Mouse (Mus musculus): ENCODE results near the gene Lrrc25. TPM values are rescaled to one million over a fixed set of nuclear protein-coding genes. Genes with fewer than 3 reads are reported as not detected.

Lrrc25 gene
- polyA plus RNA-seq, 1 experiment from 2014 or later: 1.6 TPM

Other genes with a start within 250 kb of the Lrrc25 start
- 0.58 and 2.8 TPM in 2 replicates for gene Comp, start 242.6 kb upstream of the Lrrc25 start, polyA plus RNA-seq (2015; fragmentation: Nextera tagmentation; extraction: Ambion mirVana)
- gene Crtc1, start 176.6 kb upstream of the Lrrc25 start, polyA plus RNA-seq (2015; fragmentation: Nextera tagmentation; extraction: Ambion mirVana): 45.9 and 55.1 TPM in 2 replicates
- gene Klhl26, start 139.2 kb upstream of the Lrrc25 start, polyA plus RNA-seq (2015; fragmentation: Nextera tagmentation; extraction: Ambion mirVana): 36.1 and 37.5 TPM in 2 replicates
- gene Tmem59l, start 128.8 kb upstream of the Lrrc25 start, polyA plus RNA-seq (2015; fragmentation: Nextera tagmentation; extraction: Ambion mirVana): 164 and 190 TPM in 2 replicates
- 9.3 and 15.5 TPM in 2 replicates for gene Crlf1, start 123.0 kb upstream of the Lrrc25 start, polyA plus RNA-seq (2015; fragmentation: Nextera tagmentation; extraction: Ambion mirVana)
- 173 and 192 TPM in 2 replicates for gene Rex1bd, start 109.4 kb upstream of the Lrrc25 start, polyA plus RNA-seq (2015; fragmentation: Nextera tagmentation; extraction: Ambion mirVana)
- gene Uba52, start 105.4 kb upstream of the Lrrc25 start, polyA plus RNA-seq (2015; fragmentation: Nextera tagmentation; extraction: Ambion mirVana): 576 and 598 TPM in 2 replicates
- gene Fkbp8, start 88.4 kb upstream of the Lrrc25 start, polyA plus RNA-seq (2015; fragmentation: Nextera tagmentation; extraction: Ambion mirVana): 429 and 441 TPM in 2 replicates
- gene Kxd1, start 88.2 kb upstream of the Lrrc25 start, polyA plus RNA-seq (2015; fragmentation: Nextera tagmentation; extraction: Ambion mirVana): 45.2 and 45.4 TPM in 2 replicates
- 14.9 and 19.2 TPM in 2 replicates for gene Ell, start 76.7 kb upstream of the Lrrc25 start, polyA plus RNA-seq (2015; fragmentation: Nextera tagmentation; extraction: Ambion mirVana)
- 150 and 164 TPM in 2 replicates for gene Isyna1, start 21.8 kb upstream of the Lrrc25 start, polyA plus RNA-seq (2015; fragmentation: Nextera tagmentation; extraction: Ambion mirVana)
- 148 and 157 TPM in 2 replicates for gene Ssbp4, start 7.3 kb upstream of the Lrrc25 start, polyA plus RNA-seq (2015; fragmentation: Nextera tagmentation; extraction: Ambion mirVana)
- gene Gdf15, start 16.3 kb downstream of the Lrrc25 start, polyA plus RNA-seq (2015; fragmentation: Nextera tagmentation; extraction: Ambion mirVana): 0.11 and 0.48 TPM in 2 replicates
- gene Pgpep1, start 44.2 kb downstream of the Lrrc25 start, polyA plus RNA-seq (2015; fragmentation: Nextera tagmentation; extraction: Ambion mirVana): 78.3 and 87.6 TPM in 2 replicates
- gene Lsm4, start 57.1 kb downstream of the Lrrc25 start, polyA plus RNA-seq (2015; fragmentation: Nextera tagmentation; extraction: Ambion mirVana): 168 and 169 TPM in 2 replicates
- 60.0 and 69.0 TPM in 2 replicates for gene Jund, start 82.8 kb downstream of the Lrrc25 start, polyA plus RNA-seq (2015; fragmentation: Nextera tagmentation; extraction: Ambion mirVana)
- gene Iqcn, start 87.3 kb downstream of the Lrrc25 start, polyA plus RNA-seq (2015; fragmentation: Nextera tagmentation; extraction: Ambion mirVana): 0.10 TPM in 1 of 2 replicates, not detected in the other
- gene Gm3336, start 102.4 kb downstream of the Lrrc25 start, polyA plus RNA-seq (2015; fragmentation: Nextera tagmentation; extraction: Ambion mirVana): 0.19 TPM in 1 of 2 replicates, not detected in the other
- gene Pde4c, start 107.6 kb downstream of the Lrrc25 start, polyA plus RNA-seq (2015; fragmentation: Nextera tagmentation; extraction: Ambion mirVana): 0.19 and 0.42 TPM in 2 replicates
- 622 and 635 TPM in 2 replicates for gene Rab3a, start 138.5 kb downstream of the Lrrc25 start, polyA plus RNA-seq (2015; fragmentation: Nextera tagmentation; extraction: Ambion mirVana)
- gene Mpv17l2, start 144.8 kb downstream of the Lrrc25 start, polyA plus RNA-seq (2015; fragmentation: Nextera tagmentation; extraction: Ambion mirVana): 48.6 and 49.9 TPM in 2 replicates
- gene Pik3r2, start 160.6 kb downstream of the Lrrc25 start, polyA plus RNA-seq (2015; fragmentation: Nextera tagmentation; extraction: Ambion mirVana): 115 and 118 TPM in 2 replicates
- 21.9 and 23.9 TPM in 2 replicates for gene Mast3, start 188.9 kb downstream of the Lrrc25 start, polyA plus RNA-seq (2015; fragmentation: Nextera tagmentation; extraction: Ambion mirVana)
- 0.11 and 0.14 TPM in 2 replicates for gene Il12rb1, start 192.3 kb downstream of the Lrrc25 start, polyA plus RNA-seq (2015; fragmentation: Nextera tagmentation; extraction: Ambion mirVana)
- 6.8 and 7.9 TPM in 2 replicates for gene Arrdc2, start 223.6 kb downstream of the Lrrc25 start, polyA plus RNA-seq (2015; fragmentation: Nextera tagmentation; extraction: Ambion mirVana)
- gene Kcnn1, start 247.1 kb downstream of the Lrrc25 start, polyA plus RNA-seq (2015; fragmentation: Nextera tagmentation; extraction: Ambion mirVana): 16.3 and 18.5 TPM in 2 replicates

All from hindbrain, embryonic 16.5 days (tissue).